Mouse (Mus musculus): ENCODE measurements at regions not wholly inside any gene's neighbourhood (a gene's known extent, or its start where the extent isn't known, plus 50 kb on each side); places are given as distances from the start of the nearest gene placed in this dataset.
A peak's percentile ranks its signal among the peaks of the same experiment; 100 is the strongest.

GRCm38 (mm10) chrX:76680890-76681289 is 78.2 kb upstream of the Cldn34d start:
- Histone ChIP-seq H3K27ac (no peak overlapping the region), H3K4me3 (no peak overlapping the region)
- no peak for DNase-seq
- intact Hi-C loops (cut with DNase I) = no loop called here
- peak; percentile 43 for TF ChIP-seq CTCF (IDR thresholded peaks at IDR 0.05)
